Mouse (Mus musculus) lung, adult 2 months (tissue): ENCODE measurements at regions not wholly inside any gene's neighbourhood (a gene's known extent, or its start where the extent isn't known, plus 50 kb on each side); places are given as distances from the start of the nearest gene placed in this dataset.
A peak's percentile ranks its signal among the peaks of the same experiment; 100 is the strongest.

ENCODE experiments used
- DNase-seq: peaks from one replicate; pipeline ENCODE4 v3.0.0; 2022
- H3K4me1 ChIP-seq: fragments of 200-500 bp; 2 replicates; pipeline ENCODE4 v1.6.1; 2011; ENCODE audit warnings: low read length; ENCODE audit not compliant: control insufficient read depth, insufficient read depth
- H3K4me3 ChIP-seq: fragments of 200-500 bp; replicated peaks from 2 replicates; pipeline ENCODE3; 2011; ENCODE audit warnings: low read depth, mild to moderate bottlenecking, control low read depth, low read length; ENCODE audit errors: extremely low read depth
- CTCF ChIP-seq: fragments of 200-500 bp; IDR thresholded peaks from 2 replicates; pipeline ENCODE4 v1.5.1; 2011; ENCODE audit warnings: mild to moderate bottlenecking, low read length, control low read depth; ENCODE audit not compliant: insufficient read depth
- POLR2A ChIP-seq: fragments of 200-500 bp; IDR thresholded peaks from 2 replicates; pipeline ENCODE4 v1.6.1; 2011; ENCODE audit warnings: low read depth, mild to moderate bottlenecking, control low read depth, low read length, borderline replicate concordance; ENCODE audit errors: extremely low read depth
- WGBS: fragments of 180-500 bp; shearing (Covaris S2); methylation state at CpG from one replicate; pipeline ENCODE4 v1.1.7; 2018; 5-methylcytosine and 5-hydroxymethylcytosine counted together

- WGBS = 52% methylated on average over 4 of the region's 4 CpGs
- no peak for TF ChIP-seq CTCF
- no peak for TF ChIP-seq POLR2A
- H3K4me1 ChIP-seq = no peaks in the 10 kb centered on the region
- no peak for DNase-seq
- H3K4me3 ChIP-seq = no peak overlapping the region
Observed at GRCm38 (mm10) chr3:137100627-137101404, 240.1 kb upstream of the Emcn start.

- DNase-seq = no peak
- 84% methylated on average over 1 of the region's 1 CpGs for WGBS
- TF ChIP-seq CTCF (no peak), POLR2A (no peak)
- Histone ChIP-seq H3K4me1 (no peaks in the 10 kb centered on the region), H3K4me3 (no peak overlapping the region)
Observed at GRCm38 (mm10) chr3:137105930-137106329, 234.9 kb upstream of the Emcn start.

GRCm38 (mm10) chr3:137108197-137108596 lies 232.7 kb upstream of the Emcn start:
- H3K4me1 ChIP-seq = no peaks in the 10 kb centered on the region
- DNase-seq = no peak
- no peak overlapping the region for H3K4me3 ChIP-seq
- TF ChIP-seq CTCF = no peak
- no peak for TF ChIP-seq POLR2A
- WGBS = 90% methylated on average over 2 of the region's 2 CpGs

- H3K4me3 ChIP-seq = no peak overlapping the region
- TF ChIP-seq POLR2A = no peak
- no peak for TF ChIP-seq CTCF
- no peaks in the 10 kb centered on the region for H3K4me1 ChIP-seq
- WGBS = 81% methylated on average over 9 of the region's 9 CpGs
- DNase-seq = no peak
Observed at GRCm38 (mm10) chr3:137109786-137110185, 231.1 kb upstream of the Emcn start.

- DNase-seq = no peak
- WGBS = 61% methylated on average over 4 of the region's 4 CpGs
- TF ChIP-seq CTCF (no peak), POLR2A (no peak)
- H3K4me3 ChIP-seq = no peak overlapping the region
- H3K4me1 ChIP-seq = no peaks in the 10 kb centered on the region
Observed at GRCm38 (mm10) chr3:137110485-137110884, 230.4 kb upstream of the Emcn start.

- 87% methylated on average over 4 of the region's 4 CpGs for WGBS
- no peak for TF ChIP-seq POLR2A
- no peak for TF ChIP-seq CTCF
- H3K4me3 ChIP-seq = no peak overlapping the region
Observed at GRCm38 (mm10) chr3:137129967-137130366, 210.9 kb upstream of the Emcn start.

GRCm38 (mm10) chr3:137142041-137142440 lies 198.8 kb upstream of the Emcn start:
- no peak for DNase-seq
- no peaks in the 10 kb centered on the region for H3K4me1 ChIP-seq
- 43% methylated on average over 3 of the region's 3 CpGs for WGBS
- H3K4me3 ChIP-seq = no peak overlapping the region
- TF ChIP-seq CTCF (no peak), POLR2A (no peak)

More at GRCm38 (mm10) chr3:137129967-137130366, 210.9 kb upstream of the Emcn start:
- DNase-seq = no peak
- no peaks in the 10 kb centered on the region for H3K4me1 ChIP-seq

GRCm38 (mm10) chr3:137146062-137146461 lies 194.8 kb upstream of the Emcn start:
- Histone ChIP-seq H3K4me1 (peaks cover 2% of the 10 kb centered on the region; the same call in 1 of the 2 replicates), H3K4me3 (no peak overlapping the region)
- no peak for DNase-seq
- TF ChIP-seq POLR2A (no peak), CTCF (no peak)

GRCm38 (mm10) chr3:137147405-137147804 lies 193.5 kb upstream of the Emcn start:
- TF ChIP-seq POLR2A = no peak
- no peak for TF ChIP-seq CTCF

GRCm38 (mm10) chr3:137150414-137151010 lies 190.4 kb upstream of the Emcn start:
- 29% methylated on average over 14 of the region's 14 CpGs for WGBS
- peak; percentile 27 for DNase-seq

More at GRCm38 (mm10) chr3:137147405-137147804, 193.5 kb upstream of the Emcn start:
- DNase-seq = no peak
- Histone ChIP-seq H3K4me3 (no peak overlapping the region), H3K4me1 (peaks cover 2% of the 10 kb centered on the region; the same call in 1 of the 2 replicates)
- WGBS = 85% methylated on average over 5 of the region's 5 CpGs

More at GRCm38 (mm10) chr3:137150414-137151010, 190.4 kb upstream of the Emcn start:
- Histone ChIP-seq H3K4me1 (peaks cover 5% of the 10 kb centered on the region; the same call in 1 of the 2 replicates), H3K4me3 (no peak overlapping the region)
- no peak for TF ChIP-seq POLR2A
- no peak for TF ChIP-seq CTCF
